ENCODE assay signal across 28 mouse cellular contexts in the genomic region with DNA sequence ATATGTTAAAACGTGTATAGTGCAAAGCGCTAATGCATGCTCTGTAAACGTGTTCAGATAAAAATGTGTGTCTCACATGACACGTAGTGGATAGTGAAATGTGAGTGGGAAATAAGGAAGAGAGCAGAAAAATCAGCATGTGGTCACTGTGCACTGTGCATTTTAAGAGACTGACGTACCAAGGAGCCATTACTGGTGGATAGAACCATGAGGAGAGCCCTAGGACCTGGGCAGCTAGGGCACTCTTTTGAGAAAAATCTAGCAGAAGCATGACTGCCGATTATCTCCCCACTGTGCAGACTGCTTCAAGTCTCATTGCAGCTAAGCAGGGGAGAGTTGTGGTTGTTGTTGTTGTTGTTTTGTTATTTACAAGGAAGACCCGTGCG. TPM values are rescaled to one million over a fixed set of nuclear protein-coding genes. Genes with fewer than 3 reads are reported as not detected.
"Had no signal": no experiment of that assay in that cellular context is flagged by ENCODE, and none has a peak within 500 bp of the region (broad histone marks: within the 10 kb centered on the region; RNA-seq: fewer than 3 reads in every experiment).

No protein-coding gene starts in this region.

- H3K9ac ChIP-seq: limb, embryonic 13.5 days; liver, embryonic 12.5 days; liver, embryonic 15.5 days; lung, embryonic 15.5 days; stomach, embryonic 15.5 days had no signal

- H3K4me3 ChIP-seq: layer of hippocampus, adult 2 months; limb, embryonic 10.5 days; limb, embryonic 13.5 days; liver, embryonic 12.5 days; liver, embryonic 15.5 days; lung, embryonic 15.5 days; myocyte; stomach, embryonic 15.5 days had no signal

- H3K4me1 ChIP-seq: liver, embryonic 15.5 days had no signal

- H3K27ac ChIP-seq: kidney, postnatal 0 days; layer of hippocampus, adult 2 months; limb, embryonic 10.5 days; limb, embryonic 13.5 days; liver, embryonic 12.5 days; liver, embryonic 15.5 days; lung, embryonic 15.5 days; stomach, embryonic 15.5 days had no signal

- DNase-seq: kidney, adult 2 months; kidney, postnatal 25 days; layer of hippocampus, adult 9-11 months; liver; lung, adult 18-20 months; lung, postnatal 14 days; lung, postnatal 4 days; retina, postnatal 1 day; right cerebral cortex, postnatal 25 days; spleen, adult 18-20 months; thymus, postnatal 25 days had no signal

- H3K36me3 ChIP-seq: limb, embryonic 10.5 days; limb, embryonic 13.5 days; liver, embryonic 12.5 days; liver, embryonic 15.5 days; lung, embryonic 15.5 days; stomach, embryonic 15.5 days had no signal

- ATAC-seq: liver, embryonic 12.5 days; midbrain, embryonic 16.5 days had no signal

- H3K4me2 ChIP-seq: limb, embryonic 13.5 days; liver, embryonic 12.5 days; liver, embryonic 15.5 days; lung, embryonic 15.5 days; midbrain, embryonic 11.5 days; stomach, embryonic 15.5 days had no signal

- H3K9me3 ChIP-seq: limb, embryonic 10.5 days; limb, embryonic 13.5 days; liver, embryonic 12.5 days; liver, embryonic 15.5 days; lung, embryonic 15.5 days; stomach, embryonic 15.5 days had no signal

RNA-seq across cellular contexts. Expression of a gene that starts 33.2 kb away (rescaled TPM):
- total RNA-seq: megakaryocyte progenitor cell, adult 5-6 weeks; megakaryocyte-erythroid progenitor cell, adult 5-6 weeks; monocyte, adult 5-6 weeks had no signal
- polyA plus RNA-seq: kidney, embryonic 14.5 days; kidney, postnatal 0 days; large intestine, adult 2 months; limb, embryonic 10.5 days; liver, embryonic 12.5 days; liver, embryonic 15.5 days; lung, embryonic 15.5 days; midbrain, embryonic 11.5 days; stomach, embryonic 15.5 days; thymus, postnatal 0 days had no signal
